Mouse (Mus musculus) lung, embryonic 16.5 days (tissue): ENCODE measurements around the gene Fndc3a. TPM values are rescaled to one million over a fixed set of nuclear protein-coding genes. Genes with fewer than 3 reads are reported as not detected.

ENCODE experiments used
- ATAC-seq: fragments of 200-750 bp; cut with Nextera tagmentation; 2 replicates; pipeline ENCODE4 v1.8.0; 2017; ENCODE audit warnings: low read depth, mild to moderate bottlenecking, moderate library complexity
- H3K27ac ChIP-seq: fragments of 300-500 bp; sonication (generic); 2 replicates; pipeline ENCODE4 v1.5.1; 2014; ENCODE audit warnings: mild to moderate bottlenecking, control low read depth, low read length
- H3K27me3 ChIP-seq: fragments of 300-500 bp; sonication (generic); 2 replicates; pipeline ENCODE4 v1.6.1; 2014; ENCODE audit warnings: low read depth, low read length, mixed read lengths; ENCODE audit not compliant: control insufficient read depth, insufficient read depth
- H3K36me3 ChIP-seq: fragments of 300-500 bp; sonication (generic); 2 replicates; pipeline ENCODE4 v1.6.1; 2014; ENCODE audit warnings: low read length; ENCODE audit not compliant: control insufficient read depth, insufficient read depth
- H3K4me1 ChIP-seq: fragments of 300-500 bp; sonication (generic); replicated peaks from 2 replicates; pipeline ENCODE4 v1.6.1; 2014; ENCODE audit warnings: low read length, mixed read lengths; ENCODE audit not compliant: control insufficient read depth, insufficient read depth
- H3K4me2 ChIP-seq: fragments of 300-500 bp; sonication (generic); 2 replicates; pipeline ENCODE4 v1.6.1; 2014; ENCODE audit warnings: low read depth, low read length, control low read depth
- H3K4me3 ChIP-seq: fragments of 300-500 bp; sonication (generic); 2 replicates; pipeline ENCODE4 v1.5.1; 2014; ENCODE audit warnings: mild to moderate bottlenecking, low read length, control low read depth
- H3K9ac ChIP-seq: fragments of 300-500 bp; sonication (generic); 2 replicates; pipeline ENCODE4 v1.6.1; 2014; ENCODE audit warnings: low read length, control low read depth
- H3K9me3 ChIP-seq: fragments of 300-500 bp; sonication (generic); 2 replicates; pipeline ENCODE4 v1.6.1; 2016; ENCODE audit warnings: low read length; ENCODE audit not compliant: control insufficient read depth
- WGBS: fragments of 180-500 bp; shearing (Covaris S2); extraction: QIAGEN DNeasy Blood & Tissue Kit; methylation state at CpG from one replicate; pipeline ENCODE4 v1.1.7; 2014; 5-methylcytosine and 5-hydroxymethylcytosine counted together
- polyA plus RNA-seq: library from polyadenylated mRNA; unstranded; fragments of >200 nt; fragmentation: Nextera tagmentation; extraction: Ambion mirVana; gene quantifications from 2 replicates; pipeline ENCODE4 v1.2.1, GENCODE M21; 2015

Gene Fndc3a
- polyA plus RNA-seq, 1 experiment from 2014 or later: 36.0 TPM

- Histone ChIP-seq H3K27ac (no peak overlapping the region), H3K9ac (no peak overlapping the region), H3K36me3 (no peaks in the 10 kb centered on the region), H3K4me1 (no peaks in the 10 kb centered on the region), H3K9me3 (no peaks in the 10 kb centered on the region), H3K4me3 (no peak overlapping the region), H3K4me2 (no peak overlapping the region), H3K27me3 (no peaks in the 10 kb centered on the region)
- ATAC-seq: no peak
Measured at GRCm38 (mm10) chr14:72689525-72689924, 20.3 kb downstream of the Fndc3a start.

GRCm38 (mm10) chr14:72684857-72685370, 24.9 kb downstream of the Fndc3a start:
- H3K27ac ChIP-seq: no peak overlapping the region
- no peak overlapping the region for H3K4me3 ChIP-seq
- H3K9ac ChIP-seq: no peak overlapping the region
- no peak for ATAC-seq
- H3K4me1 ChIP-seq: no peaks in the 10 kb centered on the region
- no peaks in the 10 kb centered on the region for H3K9me3 ChIP-seq
- H3K36me3 ChIP-seq: no peaks in the 10 kb centered on the region
- no peaks in the 10 kb centered on the region for H3K27me3 ChIP-seq
- H3K4me2 ChIP-seq: no peak overlapping the region
- WGBS: 83% methylated on average over 4 of the region's 4 CpGs

GRCm38 (mm10) chr14:72677247-72677646, 32.6 kb downstream of the Fndc3a start:
- ATAC-seq: no peak
- Histone ChIP-seq H3K4me3 (no peak overlapping the region), H3K27ac (no peak overlapping the region), H3K9ac (no peak overlapping the region), H3K36me3 (no peaks in the 10 kb centered on the region), H3K4me2 (no peak overlapping the region), H3K9me3 (no peaks in the 10 kb centered on the region), H3K4me1 (no peaks in the 10 kb centered on the region), H3K27me3 (no peaks in the 10 kb centered on the region)
- WGBS: 75% methylated on average over 3 of the region's 3 CpGs

- WGBS: 88% methylated on average over 3 of the region's 3 CpGs
- no peak overlapping the region for H3K4me2 ChIP-seq
- H3K4me1 ChIP-seq: no peaks in the 10 kb centered on the region
- ATAC-seq: no peak
- no peak overlapping the region for H3K4me3 ChIP-seq
- no peak overlapping the region for H3K27ac ChIP-seq
- no peak overlapping the region for H3K9ac ChIP-seq
- no peaks in the 10 kb centered on the region for H3K27me3 ChIP-seq
- H3K9me3 ChIP-seq: no peaks in the 10 kb centered on the region
- no peaks in the 10 kb centered on the region for H3K36me3 ChIP-seq
Measured at GRCm38 (mm10) chr14:72671911-72672310, 37.9 kb downstream of the Fndc3a start.

GRCm38 (mm10) chr14:72670987-72671386, 38.8 kb downstream of the Fndc3a start:
- no peaks in the 10 kb centered on the region for H3K36me3 ChIP-seq
- H3K27me3 ChIP-seq: no peaks in the 10 kb centered on the region
- no peaks in the 10 kb centered on the region for H3K9me3 ChIP-seq
- H3K4me3 ChIP-seq: no peak overlapping the region
- H3K4me1 ChIP-seq: no peaks in the 10 kb centered on the region
- H3K27ac ChIP-seq: no peak overlapping the region
- H3K9ac ChIP-seq: no peak overlapping the region
- ATAC-seq: no peak
- WGBS: 84% methylated on average over 2 of the region's 2 CpGs
- H3K4me2 ChIP-seq: no peak overlapping the region

- Histone ChIP-seq H3K4me3 (no peak overlapping the region), H3K9me3 (no peaks in the 10 kb centered on the region), H3K36me3 (peaks cover 4% of the 10 kb centered on the region; the same call in 1 of the 2 replicates), H3K4me2 (no peak overlapping the region), H3K4me1 (no peaks in the 10 kb centered on the region), H3K27ac (no peak overlapping the region), H3K9ac (no peak overlapping the region), H3K27me3 (no peaks in the 10 kb centered on the region)
- no peak for ATAC-seq
Measured at GRCm38 (mm10) chr14:72649268-72649667, 60.5 kb downstream of the Fndc3a start.

GRCm38 (mm10) chr14:72645512-72645911, 64.3 kb downstream of the Fndc3a start:
- no peaks in the 10 kb centered on the region for H3K27me3 ChIP-seq
- H3K36me3 ChIP-seq: no peaks in the 10 kb centered on the region
- no peak overlapping the region for H3K27ac ChIP-seq
- H3K9ac ChIP-seq: no peak overlapping the region
- H3K4me3 ChIP-seq: no peak overlapping the region
- ATAC-seq: no peak
- no peaks in the 10 kb centered on the region for H3K4me1 ChIP-seq
- no peak overlapping the region for H3K4me2 ChIP-seq
- H3K9me3 ChIP-seq: no peaks in the 10 kb centered on the region

GRCm38 (mm10) chr14:72644620-72645019, 65.2 kb downstream of the Fndc3a start:
- H3K9me3 ChIP-seq: no peaks in the 10 kb centered on the region
- no peaks in the 10 kb centered on the region for H3K4me1 ChIP-seq
- no peak overlapping the region for H3K4me3 ChIP-seq
- ATAC-seq: no peak
- no peak overlapping the region for H3K4me2 ChIP-seq
- H3K27me3 ChIP-seq: no peaks in the 10 kb centered on the region
- no peaks in the 10 kb centered on the region for H3K36me3 ChIP-seq
- no peak overlapping the region for H3K9ac ChIP-seq
- H3K27ac ChIP-seq: no peak overlapping the region
- WGBS: 97% methylated on average over 1 of the region's 1 CpGs

- Histone ChIP-seq H3K27ac (no peak overlapping the region), H3K9ac (no peak overlapping the region), H3K4me3 (no peak overlapping the region), H3K4me2 (no peak overlapping the region), H3K36me3 (no peaks in the 10 kb centered on the region), H3K4me1 (no peaks in the 10 kb centered on the region), H3K27me3 (no peaks in the 10 kb centered on the region), H3K9me3 (no peaks in the 10 kb centered on the region)
- WGBS: 90% methylated on average over 6 of the region's 6 CpGs
- no peak for ATAC-seq
Measured at GRCm38 (mm10) chr14:72638507-72638906, 71.3 kb downstream of the Fndc3a start.

GRCm38 (mm10) chr14:72633571-72633970, 76.2 kb downstream of the Fndc3a start:
- no peak for ATAC-seq
- 79% methylated on average over 2 of the region's 2 CpGs for WGBS
- no peaks in the 10 kb centered on the region for H3K9me3 ChIP-seq

More at GRCm38 (mm10) chr14:72633571-72633970, 76.2 kb downstream of the Fndc3a start:
- H3K27me3 ChIP-seq: no peaks in the 10 kb centered on the region
- H3K4me1 ChIP-seq: no peaks in the 10 kb centered on the region
- no peak overlapping the region for H3K27ac ChIP-seq
- H3K4me3 ChIP-seq: no peak overlapping the region
- H3K36me3 ChIP-seq: no peaks in the 10 kb centered on the region
- H3K4me2 ChIP-seq: no peak overlapping the region
- no peak overlapping the region for H3K9ac ChIP-seq
